Mouse (Mus musculus) myocyte (in vitro differentiated cells): Measurements from ENCODE around the gene Acly.

ENCODE experiments used
- E2F4 ChIP-seq: IDR thresholded peaks from one replicate; pipeline ENCODE4 v1.6.1; 2011; ENCODE audit warnings: mild to moderate bottlenecking, control low read depth, moderate library complexity; ENCODE audit not compliant: insufficient read depth
- MYOG ChIP-seq, 3 experiments: IDR thresholded peaks; one replicate each; pipeline ENCODE4 v1.6.1; 2011; ENCODE audit warnings: control low read depth in 2 of 3, low read depth in 2 of 3, mild to moderate bottlenecking in 2 of 3; ENCODE audit not compliant: insufficient read length in 2 of 3, control insufficient read depth in 1 of 3, insufficient read depth in 1 of 3
- POLR2A ChIP-seq: IDR thresholded peaks from one replicate; pipeline ENCODE4 v1.6.1; 2011; ENCODE audit warnings: low read depth, mild to moderate bottlenecking, control low read depth, moderate library complexity; ENCODE audit not compliant: insufficient read length
- POLR2AphosphoS2 ChIP-seq: IDR thresholded peaks from one replicate; pipeline ENCODE4 v1.6.1; 2011; ENCODE audit warnings: low read depth, control low read depth; ENCODE audit not compliant: insufficient read length
- REST ChIP-seq: IDR thresholded peaks from one replicate; pipeline ENCODE4 v1.6.1; 2011; ENCODE audit warnings: mild to moderate bottlenecking, control low read depth, moderate library complexity; ENCODE audit not compliant: insufficient read depth, insufficient read length
- TCF3 ChIP-seq: IDR thresholded peaks from one replicate; pipeline ENCODE4 v1.6.1; 2011; ENCODE audit warnings: low read depth, control low read depth; ENCODE audit not compliant: insufficient read length

- TF ChIP-seq POLR2A (no peak), E2F4 (no peak), REST (no peak), POLR2AphosphoS2 (no peak), MYOG (IDR thresholded peaks at IDR 0.05; ENCODE audit: control insufficient read depth in 1 of 3, insufficient read depth in 1 of 3, insufficient read length in 2 of 3, low read depth in 2 of 3) (no peak), TCF3 (no peak)
These were observed 738 bp downstream of the Acly start for GRCm38 (mm10) chr11:100527066-100527457.
